Mouse (Mus musculus): ENCODE measurements at regions not wholly inside any gene's neighbourhood (a gene's known extent, or its start where the extent isn't known, plus 50 kb on each side); places are given as distances from the start of the nearest gene placed in this dataset.

DNA sequence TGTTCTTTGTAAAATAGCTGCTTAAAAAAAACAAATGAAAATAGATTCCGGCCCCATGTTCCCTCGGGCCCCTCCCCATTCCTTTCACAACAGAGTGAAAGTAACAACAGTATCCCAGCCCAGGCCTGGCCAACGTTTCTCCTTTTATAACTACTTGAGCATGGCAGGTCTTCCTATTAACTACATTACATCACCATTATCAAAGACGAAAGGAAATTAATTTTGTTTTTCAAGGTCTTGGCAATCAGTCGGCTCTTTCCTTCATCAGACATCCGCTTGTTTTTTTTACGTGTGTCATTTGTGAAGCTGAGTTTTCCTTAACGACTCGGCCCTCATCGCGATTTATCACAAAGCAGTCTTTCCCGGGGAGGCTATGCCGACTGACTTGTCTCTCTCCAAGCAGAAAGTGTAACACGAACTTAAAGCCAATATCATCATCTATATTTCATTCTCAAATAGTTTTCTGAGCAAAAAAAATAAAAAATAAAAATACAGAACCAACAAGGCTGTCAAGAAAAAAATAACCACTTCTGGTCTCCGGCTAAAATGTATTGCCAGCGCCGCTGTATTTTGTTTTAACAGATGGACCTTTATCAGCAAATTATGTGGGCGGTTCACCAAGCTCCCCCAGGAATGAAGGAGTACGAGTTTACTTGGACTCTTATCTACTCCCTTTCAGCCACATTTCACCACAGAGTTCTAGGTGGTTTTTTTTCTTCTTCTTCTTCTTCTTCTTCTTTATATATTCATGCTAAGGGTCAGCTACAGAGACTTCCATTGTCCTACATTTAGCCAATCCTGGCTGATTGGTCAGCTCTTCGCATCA lies 89.9 kb upstream of the Cdkn3 start:
- TF ChIP-seq EP300 (IDR thresholded peaks at IDR 0.05; ENCODE audit: low read depth) (0 out of 2 replicates have a peak, but pooled peaks have one; percentile 18), CTCF (IDR thresholded peaks at IDR 0.05; ENCODE audit: low read depth) (no peak)

Data from liver, embryonic 14.5 days (tissue).